Mouse (Mus musculus): Measurements from ENCODE around the gene Gm20547.
"Not testable (repeated sequence)": the region's sequence is repeated elsewhere in the genome, so short reads cannot be mapped to it uniquely, and the experiment has no call there.

Gm20547 gene

GRCm38 (mm10) chr17:34850517-34851125 is 31.2 kb downstream of the Gm20547 start:
- DNase-seq (ENCODE audit: low spot score) = no peak

- DNase-seq (ENCODE audit: low spot score) = peak; percentile 96
Measured at GRCm38 (mm10) chr17:34849722-34850516, 31.9 kb downstream of the Gm20547 start, which contains the start of the genes Skiv2l and Nelfe. Skiv2l (minus strand) TSS chr17:34850210. Nelfe (plus strand) TSS chr17:34850391.

GRCm38 (mm10) chr17:34847615-34848014 is 34.2 kb downstream of the Gm20547 start:
- no peak for DNase-seq (ENCODE audit: low spot score)

- DNase-seq (ENCODE audit: low spot score) = no peak
Measured at GRCm38 (mm10) chr17:34847192-34847591, 34.6 kb downstream of the Gm20547 start.

- DNase-seq (ENCODE audit: low spot score) = no peak
Measured at GRCm38 (mm10) chr17:34844884-34845283, 37.0 kb downstream of the Gm20547 start.

- DNase-seq (ENCODE audit: low spot score) = no peak
Measured at GRCm38 (mm10) chr17:34840736-34841307, 41.0 kb downstream of the Gm20547 start.

- no peak for DNase-seq (ENCODE audit: low spot score)
Measured at GRCm38 (mm10) chr17:34838785-34839184, 43.1 kb downstream of the Gm20547 start.

GRCm38 (mm10) chr17:34837464-34838324 is 44.1 kb downstream of the Gm20547 start:
- DNase-seq (ENCODE audit: low spot score) = no peak

- peak; percentile 94 for DNase-seq (ENCODE audit: low spot score)
Measured at GRCm38 (mm10) chr17:34836856-34837221, 45.0 kb downstream of the Gm20547 start, which contains the start of the genes Stk19 and Dxo. Stk19 (minus strand) TSS chr17:34836945. Dxo (plus strand) TSS chr17:34837019.

GRCm38 (mm10) chr17:34836155-34836855 is 45.5 kb downstream of the Gm20547 start:
- no peak for DNase-seq (ENCODE audit: low spot score)

GRCm38 (mm10) chr17:34830776-34831175 is 51.1 kb downstream of the Gm20547 start:
- not testable (repeated sequence) for DNase-seq (ENCODE audit: low spot score)

GRCm38 (mm10) chr17:34814818-34815370 is 66.9 kb downstream of the Gm20547 start:
- no peak for DNase-seq (ENCODE audit: low spot score)

GRCm38 (mm10) chr17:34813747-34814146 is 68.1 kb downstream of the Gm20547 start:
- not testable (repeated sequence) for DNase-seq (ENCODE audit: low spot score)

- DNase-seq (ENCODE audit: low spot score) = no peak
Measured at GRCm38 (mm10) chr17:34811275-34811674, 70.6 kb downstream of the Gm20547 start.

GRCm38 (mm10) chr17:34810811-34811210 is 71.0 kb downstream of the Gm20547 start:
- DNase-seq (ENCODE audit: low spot score) = not testable (repeated sequence)

- DNase-seq (ENCODE audit: low spot score) = not testable (repeated sequence)
Measured at GRCm38 (mm10) chr17:34810411-34810810, 71.4 kb downstream of the Gm20547 start.

- DNase-seq (ENCODE audit: low spot score) = no peak
Measured at GRCm38 (mm10) chr17:34808599-34809205, 73.1 kb downstream of the Gm20547 start.

- no peak for DNase-seq (ENCODE audit: low spot score)
Measured at GRCm38 (mm10) chr17:34807176-34807575, 74.7 kb downstream of the Gm20547 start.
